Mouse (Mus musculus) layer of hippocampus, postnatal 10 days (tissue): ENCODE data around the gene Rbms2. TPM values are rescaled to one million over a fixed set of nuclear protein-coding genes. Genes with fewer than 3 reads are reported as not detected.
A peak's percentile ranks its signal among the peaks of the same experiment; 100 is the strongest.
"Not testable (repeated sequence)": the region's sequence is repeated elsewhere in the genome, so short reads cannot be mapped to it uniquely, and the experiment has no call there.

Source experiments
- DNase-seq, 2 experiments: peaks; one replicate each; pipeline ENCODE4 v3.0.0; 2021; ENCODE audit warnings: low spot score in 2 of 2
- total RNA-seq, 2 experiments: library from RNA; stranded (reverse); gene quantifications; 2 replicates each; pipeline ENCODE4 v1.2.3; 2021

The Rbms2 gene
- total RNA-seq, 2 experiments from 2014 or later, result 11.3 to 16.1 TPM

DNA sequence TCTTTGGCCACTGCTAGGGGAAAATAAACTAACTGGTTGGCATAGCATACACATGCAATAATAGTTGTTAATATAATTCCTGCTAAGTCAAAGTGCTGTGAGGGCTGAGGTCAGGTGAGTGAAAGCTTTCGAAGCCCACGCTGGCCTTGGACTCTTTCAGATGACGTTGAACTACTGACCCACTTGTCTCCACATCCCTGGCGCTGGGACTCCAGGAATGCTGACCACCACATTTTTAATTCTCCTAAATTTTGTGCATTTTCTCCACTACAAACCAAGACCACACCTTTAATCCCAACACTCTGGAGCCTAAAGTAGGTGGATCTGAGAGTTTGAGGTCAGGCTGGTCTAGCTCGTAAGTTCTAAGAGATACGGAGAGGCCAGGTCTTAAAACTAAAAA, 13.0 kb upstream of the Rbms2 start:
- no peak for DNase-seq

DNA sequence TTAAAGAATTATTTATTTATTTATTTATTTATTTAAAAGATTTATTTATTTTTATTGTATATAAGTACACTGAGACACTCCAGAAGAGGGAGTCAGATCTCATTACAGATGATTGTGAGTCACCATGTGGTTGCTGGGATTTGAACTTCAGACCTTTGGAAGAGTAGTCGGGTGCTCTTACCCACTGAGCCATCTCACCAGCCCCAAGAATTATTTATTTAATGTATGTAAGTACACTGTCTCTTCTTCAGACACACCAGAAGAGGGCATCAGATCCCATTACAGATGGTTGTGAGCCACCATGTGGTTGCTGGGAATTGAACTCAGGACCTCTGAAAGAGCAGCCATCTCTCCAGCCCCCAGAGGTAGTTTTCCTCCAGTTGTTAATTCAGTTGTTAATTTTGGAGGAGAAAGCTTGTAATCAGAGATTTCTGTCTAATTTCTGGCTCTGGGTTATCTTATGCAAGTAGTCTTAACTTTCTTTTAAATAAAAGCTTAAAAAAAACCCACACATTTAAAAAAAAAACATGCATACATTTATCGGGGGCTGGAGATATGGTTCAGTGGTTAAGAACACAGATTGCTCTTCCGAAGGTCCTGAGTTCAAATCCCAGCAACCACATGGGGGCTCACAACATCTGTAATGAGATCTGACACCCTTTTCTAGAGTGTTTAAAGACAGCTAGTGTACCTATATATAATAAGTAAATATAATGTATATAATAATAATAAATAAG, 12.1 kb upstream of the Rbms2 start:
- DNase-seq, result not testable (repeated sequence)

DNA sequence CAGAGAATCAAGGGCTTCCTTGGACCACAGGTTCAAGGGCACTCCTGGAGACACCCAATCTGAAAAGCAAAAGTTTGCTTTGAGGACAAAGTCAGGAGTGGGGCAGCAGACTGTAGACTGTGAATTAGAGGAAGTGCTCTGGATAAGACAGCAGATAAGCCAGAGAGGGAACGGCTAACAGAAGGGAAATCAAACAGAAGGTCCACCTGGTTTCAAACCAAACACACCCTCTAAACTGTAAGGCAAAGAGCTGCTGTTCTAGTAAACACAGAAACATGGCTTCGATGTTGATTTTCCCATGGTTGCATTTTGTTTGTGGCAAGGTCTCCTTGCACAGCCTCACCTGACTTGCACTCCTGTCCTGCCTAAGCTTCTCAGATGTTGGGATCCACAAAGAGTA, 11.4 kb upstream of the Rbms2 start:
- no peak for DNase-seq

- DNase-seq, result peak; percentile 81 to 83
These were observed 8.3 kb upstream of the Rbms2 start for GRCm38 (mm10) chr10:128188242-128188877.

DNA sequence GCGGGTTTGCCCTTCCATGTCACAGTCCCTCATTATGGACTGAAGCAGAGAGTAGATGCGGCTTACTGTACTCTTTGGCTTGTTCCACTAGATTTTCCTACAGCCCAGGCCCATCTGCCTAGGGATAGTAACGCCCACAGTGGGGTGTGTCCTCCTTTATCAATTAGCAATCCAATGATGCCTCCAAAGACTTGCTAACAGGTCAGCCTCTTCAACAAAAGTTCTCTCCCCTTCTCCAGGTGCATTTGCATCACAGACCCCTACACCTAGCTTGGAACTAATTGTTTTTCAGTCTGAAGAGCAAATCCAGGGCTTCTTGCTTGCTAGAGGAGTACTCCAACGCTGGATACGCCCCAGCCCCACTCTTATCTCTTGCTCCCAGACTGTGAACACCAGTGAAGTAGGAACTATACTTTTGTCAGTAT, 7.1 kb upstream of the Rbms2 start:
- no peak for DNase-seq

GRCm38 (mm10) chr10:128185959-128186358, 5.9 kb upstream of the Rbms2 start:
- DNase-seq, result peak; percentile 75 to 79

DNA sequence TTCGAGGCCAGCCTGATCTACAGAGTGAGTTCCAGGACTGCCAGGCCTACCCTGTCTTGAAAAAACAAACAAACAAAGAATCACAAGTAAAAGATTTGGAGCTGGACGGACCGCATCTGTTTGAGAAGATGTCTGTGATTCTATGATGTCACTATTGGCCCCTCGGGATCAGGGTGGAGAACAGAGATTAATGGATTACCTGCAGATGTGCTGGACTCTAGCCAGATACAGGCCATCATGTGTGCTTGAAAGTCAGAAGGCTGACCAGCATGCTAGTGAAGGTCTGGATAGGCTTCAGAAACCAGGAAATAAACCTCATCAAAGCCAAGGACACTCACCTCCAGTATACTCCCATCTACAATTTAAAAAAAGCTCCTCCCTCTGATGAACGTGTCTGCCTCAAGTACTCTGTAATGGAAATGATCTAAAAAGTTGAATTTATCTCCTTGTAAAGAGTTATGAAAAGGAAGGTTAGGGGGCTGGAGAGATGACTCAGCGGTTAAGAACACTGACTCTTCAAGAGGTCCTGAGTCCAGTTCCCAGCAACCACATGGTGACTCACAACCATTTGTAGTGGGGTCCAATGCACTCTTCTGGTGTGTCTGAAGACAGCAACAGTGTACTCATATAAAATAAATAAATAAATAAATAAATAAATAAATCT, 5.3 kb upstream of the Rbms2 start:
- DNase-seq, result no peak

GRCm38 (mm10) chr10:128184296-128184695, 4.2 kb upstream of the Rbms2 start:
- no peak for DNase-seq

GRCm38 (mm10) chr10:128177316-128177715, 2.8 kb downstream of the Rbms2 start:
- no peak for DNase-seq

GRCm38 (mm10) chr10:128175996-128176755, 3.9 kb downstream of the Rbms2 start:
- DNase-seq, result peak in 1 of 2 experiments; percentile 47

DNA sequence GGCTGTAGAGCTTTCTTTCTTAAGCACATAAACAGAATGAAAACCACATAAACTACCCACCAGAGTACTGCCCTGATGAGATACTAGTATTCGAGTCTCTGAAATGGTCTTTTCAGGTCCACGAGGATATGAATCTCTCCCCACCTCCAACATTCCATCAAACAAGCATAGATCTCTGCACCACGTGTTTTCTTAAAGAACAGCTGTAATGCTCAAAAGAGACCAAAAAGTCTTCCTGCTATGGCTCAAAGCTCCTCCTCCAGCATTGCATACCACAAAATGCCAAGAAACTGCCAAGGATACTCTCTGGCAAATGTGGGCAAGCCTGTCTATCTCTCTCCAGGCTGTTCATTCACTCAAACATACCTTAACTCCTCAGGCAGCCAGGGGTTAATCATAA, 4.8 kb downstream of the Rbms2 start:
- DNase-seq, result no peak

GRCm38 (mm10) chr10:128171348-128171747, 8.7 kb downstream of the Rbms2 start:
- not testable (repeated sequence) for DNase-seq

- DNase-seq, result no peak
These were observed 13.0 kb downstream of the Rbms2 start for GRCm38 (mm10) chr10:128167091-128167490.

DNA sequence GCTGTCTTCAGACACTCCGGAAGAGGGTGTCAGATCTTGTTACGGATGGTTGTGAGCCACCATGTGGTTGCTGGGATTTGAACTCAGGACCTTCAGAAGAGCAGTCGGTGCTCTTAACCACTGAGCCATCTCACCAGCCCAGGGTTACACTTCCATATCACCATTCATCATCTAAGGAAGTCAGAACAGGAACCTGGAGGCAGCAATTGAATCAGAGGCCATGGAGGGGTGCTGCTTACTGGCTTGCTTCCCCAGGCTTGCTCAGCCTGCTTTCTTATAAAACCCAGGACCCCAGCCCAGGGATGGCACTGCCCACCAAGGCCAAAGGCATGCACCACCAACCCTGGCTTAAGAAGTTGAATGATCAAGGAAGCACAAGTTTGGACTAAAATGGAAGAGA, 14.4 kb downstream of the Rbms2 start:
- DNase-seq, result not testable (repeated sequence)

GRCm38 (mm10) chr10:128153978-128154377, 26.1 kb downstream of the Rbms2 start:
- no peak for DNase-seq

DNA sequence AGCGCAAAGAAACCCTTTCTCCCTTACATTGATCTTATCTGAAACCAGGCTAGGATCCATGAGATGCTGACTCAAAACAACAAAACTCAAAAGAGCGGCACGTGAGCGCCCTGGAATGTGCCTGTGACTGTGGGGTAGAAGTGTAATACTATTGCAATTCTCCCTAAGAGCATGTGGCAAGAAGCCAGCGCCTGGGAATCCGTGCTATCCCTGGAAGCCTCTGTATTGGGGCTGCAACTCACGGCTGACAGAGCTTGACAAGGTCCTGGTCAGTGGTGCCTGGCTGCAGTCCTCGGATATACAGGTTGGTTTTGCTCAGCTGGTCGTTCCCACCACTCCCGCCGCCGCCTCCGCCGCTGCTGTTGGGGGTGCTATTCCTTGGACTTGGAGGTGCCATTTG, 29.2 kb downstream of the Rbms2 start:
- no peak for DNase-seq

- peak in 1 of 2 experiments; percentile 28 for DNase-seq
These were observed 30.5 kb downstream of the Rbms2 start for GRCm38 (mm10) chr10:128149592-128149991.

DNA sequence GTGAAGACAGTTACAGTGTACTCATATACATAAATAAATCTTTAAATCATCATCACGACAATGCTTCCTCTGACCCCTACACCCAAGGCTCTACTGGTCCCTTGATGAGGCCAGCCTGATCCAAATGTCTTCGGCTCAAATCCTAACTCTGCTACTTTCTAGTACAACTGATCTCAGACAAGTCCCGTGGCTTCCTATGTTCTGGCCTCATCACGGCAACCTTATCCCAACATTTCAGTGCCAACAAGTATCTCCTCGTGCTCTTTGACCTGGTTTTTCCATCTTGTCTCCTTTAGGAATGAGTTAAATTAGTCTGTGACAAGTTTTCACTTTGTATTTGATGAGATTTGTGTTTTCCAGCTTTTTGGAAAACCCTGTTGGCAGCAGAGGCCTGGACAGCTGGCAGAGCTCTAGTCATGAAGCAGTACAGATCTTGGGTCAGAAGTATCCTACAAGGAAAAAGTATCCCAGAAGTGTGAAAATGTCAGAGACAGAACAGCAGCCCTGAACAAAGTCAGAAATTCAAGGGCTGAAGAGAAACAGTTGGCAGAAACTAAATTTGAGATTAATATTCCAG, 31.2 kb downstream of the Rbms2 start:
- DNase-seq, result no peak

DNA sequence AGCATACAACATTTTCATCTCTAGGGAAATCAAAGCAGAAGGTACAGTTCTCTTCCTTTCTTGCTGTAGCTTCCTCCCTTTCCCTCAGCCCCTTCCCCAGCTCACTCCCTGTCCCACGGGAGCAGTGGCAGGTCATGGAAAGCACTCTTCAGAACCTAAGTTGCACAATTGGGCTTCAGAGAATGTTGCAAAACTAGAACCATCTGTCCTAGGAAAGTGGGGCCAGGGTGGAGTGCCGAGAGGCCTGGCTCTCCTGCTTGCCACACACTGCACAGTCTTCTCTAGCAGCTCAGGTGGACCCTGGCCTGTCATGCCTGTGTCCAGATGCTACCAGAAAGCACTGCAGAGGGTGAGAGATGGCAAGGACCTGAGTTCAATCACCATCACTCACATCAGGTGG, 35.1 kb downstream of the Rbms2 start:
- no peak for DNase-seq

- DNase-seq, result no peak
These were observed 36.4 kb downstream of the Rbms2 start for GRCm38 (mm10) chr10:128143659-128144058.

GRCm38 (mm10) chr10:128142165-128142564, 37.9 kb downstream of the Rbms2 start:
- no peak for DNase-seq
